Mouse (Mus musculus) liver, adult 2 months (tissue): ENCODE data around the gene Map3k11. TPM values are rescaled to one million over a fixed set of nuclear protein-coding genes. Genes with fewer than 3 reads are reported as not detected.
"Not testable (repeated sequence)": the region's sequence is repeated elsewhere in the genome, so short reads cannot be mapped to it uniquely, and the experiment has no call there.

Source experiments
- DNase-seq: peaks from one replicate; pipeline ENCODE4 v3.0.0-alpha.2; 2011; ENCODE audit warnings: low read depth, low spot score; ENCODE audit errors: extremely low read depth
- H3K27ac ChIP-seq: fragments of 200-500 bp; replicated peaks from 2 replicates; pipeline ENCODE4 v1.5.1; 2012; ENCODE audit warnings: low read depth, mild to moderate bottlenecking, control low read depth, inconsistent platforms, low read length; ENCODE audit not compliant: insufficient read depth
- H3K27me3 ChIP-seq: fragments of 200-500 bp; 2 replicates; pipeline ENCODE4 v1.6.1; 2012; ENCODE audit warnings: mild to moderate bottlenecking, moderate library complexity, low read length, inconsistent platforms; ENCODE audit not compliant: control insufficient read depth, insufficient read depth
- H3K36me3 ChIP-seq: fragments of 200-500 bp; 2 replicates; pipeline ENCODE4 v1.6.1; 2012; ENCODE audit warnings: low read length, inconsistent platforms; ENCODE audit not compliant: control insufficient read depth, insufficient read depth
- H3K4me1 ChIP-seq: fragments of 200-500 bp; 2 replicates; pipeline ENCODE4 v1.6.1; 2011; ENCODE audit warnings: low read length; ENCODE audit not compliant: control insufficient read depth, insufficient read depth
- H3K4me3 ChIP-seq: fragments of 200-500 bp; 2 replicates; pipeline ENCODE4 v1.5.1; 2011; ENCODE audit warnings: low read depth, mild to moderate bottlenecking, control low read depth, low read length, moderate library complexity; ENCODE audit not compliant: insufficient read depth
- H3K79me2 ChIP-seq: fragments of 200-500 bp; 2 replicates; pipeline ENCODE4 v1.6.1; 2012; ENCODE audit warnings: inconsistent platforms, mild to moderate bottlenecking, low read length, moderate library complexity; ENCODE audit not compliant: control insufficient read depth, insufficient read depth
- H3K9ac ChIP-seq: fragments of 200-500 bp; 2 replicates; pipeline ENCODE4 v1.6.1; 2012; ENCODE audit warnings: low read depth, mild to moderate bottlenecking, control low read depth, inconsistent platforms, low read length
- CTCF ChIP-seq: fragments of 200-500 bp; IDR thresholded peaks from 2 replicates; pipeline ENCODE4 v1.5.1; 2011; ENCODE audit warnings: low read depth, low read length, control low read depth
- POLR2A ChIP-seq: fragments of 200-500 bp; IDR thresholded peaks from 2 replicates; pipeline ENCODE4 v1.6.1; 2011; ENCODE audit warnings: low read length, control low read depth; ENCODE audit not compliant: insufficient read depth; ENCODE audit errors: extremely low read depth
- WGBS: fragments of 180-500 bp; shearing (Covaris S2); methylation state at CpG from one replicate; pipeline ENCODE4 v1.1.7; 2018; 5-methylcytosine and 5-hydroxymethylcytosine counted together
- polyA plus RNA-seq: library from polyadenylated mRNA; depleted of rRNA; stranded (reverse); fragments of >200 nt; gene quantifications from 2 replicates; pipeline ENCODE4 v1.2.3, GENCODE M21; 2012
- total RNA-seq: library from RNA; depleted of rRNA; stranded (reverse); fragments of >200 nt; gene quantifications from 2 replicates; pipeline ENCODE4 v1.2.3, GENCODE M21; 2014

The Map3k11 gene
- total and polyA plus RNA-seq, 2 experiments, result 10.2 to 53.6 TPM

DNA sequence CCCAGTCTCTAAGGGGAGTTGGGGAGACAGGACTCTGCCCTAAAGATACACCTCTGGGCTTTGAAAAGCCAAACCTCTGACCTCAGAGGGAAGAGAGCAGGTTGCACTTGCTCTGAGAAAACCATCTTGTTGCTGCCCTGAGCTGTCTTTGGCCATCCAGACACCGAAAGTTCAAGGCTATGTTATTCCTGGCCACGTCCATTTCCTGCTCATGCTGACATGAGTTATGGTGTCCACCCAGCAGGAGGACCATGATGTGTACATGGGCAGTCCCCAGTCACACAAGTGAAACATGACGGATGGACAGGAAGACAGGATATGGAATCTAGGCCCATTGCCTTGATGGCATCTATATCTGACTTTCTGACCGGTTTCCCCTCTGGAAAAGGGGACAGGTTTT lies 8.1 kb upstream of the Map3k11 start:
- Histone ChIP-seq H3K79me2 (no peaks in the 10 kb centered on the region), H3K27me3 (no peaks in the 10 kb centered on the region), H3K9ac (no peak overlapping the region), H3K4me1 (no peaks in the 10 kb centered on the region), H3K36me3 (peaks cover 12% of the 10 kb centered on the region; the same call in 1 of the 2 replicates), H3K4me3 (no peak overlapping the region), H3K27ac (no peak overlapping the region)
- WGBS, result 82% methylated on average over 4 of the region's 4 CpGs
- no peak for DNase-seq
- TF ChIP-seq POLR2A (no peak), CTCF (no peak)

DNA sequence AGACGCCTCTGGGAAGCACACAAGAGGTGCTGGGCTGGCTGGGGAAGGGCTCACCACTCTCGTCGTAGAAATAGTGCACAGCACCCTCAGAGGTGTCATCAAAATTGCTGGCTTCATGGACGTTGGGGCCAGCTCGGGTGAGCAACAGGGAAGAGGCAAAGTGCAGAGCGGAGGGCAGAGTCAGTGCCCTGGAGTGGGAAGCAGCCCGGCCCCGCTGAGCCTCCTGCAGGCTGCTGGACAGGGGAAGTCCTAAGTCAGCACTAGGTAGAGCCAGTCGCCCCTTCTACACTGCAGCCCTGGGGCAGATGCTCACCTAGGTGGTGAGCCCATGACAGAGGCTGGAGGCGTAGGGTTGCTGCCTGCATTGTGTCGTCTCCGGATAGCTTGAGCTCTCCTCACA lies 4.3 kb upstream of the Map3k11 start:
- no peaks in the 10 kb centered on the region for H3K27me3 ChIP-seq
- H3K9ac ChIP-seq, result no peak overlapping the region
- WGBS, result 93% methylated on average over 12 of the region's 12 CpGs
- TF ChIP-seq POLR2A (no peak), CTCF (no peak)
- peaks cover 7% of the 10 kb centered on the region for H3K36me3 ChIP-seq
- no peak overlapping the region for H3K27ac ChIP-seq
- H3K79me2 ChIP-seq, result no peaks in the 10 kb centered on the region
- no peak overlapping the region for H3K4me3 ChIP-seq
- no peak for DNase-seq
- peaks cover 6% of the 10 kb centered on the region for H3K4me1 ChIP-seq

DNA sequence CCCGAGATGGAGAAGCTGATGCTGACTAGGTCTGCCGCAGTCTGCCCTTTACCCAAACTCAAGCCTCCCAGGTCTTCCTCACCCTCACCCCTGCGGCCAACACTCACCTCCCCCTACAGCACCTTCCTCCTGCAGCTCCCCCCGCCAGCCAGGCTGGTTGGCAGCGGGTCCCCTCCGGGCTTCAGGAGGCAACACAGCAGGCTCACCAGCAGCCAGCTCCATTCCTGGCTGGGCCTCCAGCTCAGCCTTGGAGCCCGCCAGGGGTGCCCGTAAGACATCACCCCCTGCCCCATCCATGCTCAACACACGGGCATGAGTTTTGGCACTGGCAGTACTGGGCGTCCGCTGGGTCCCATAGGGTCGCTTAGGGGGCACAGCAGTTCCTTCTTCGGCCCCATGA lies 3.6 kb upstream of the Map3k11 start:
- H3K79me2 ChIP-seq, result peaks cover 3% of the 10 kb centered on the region
- H3K4me1 ChIP-seq, result peaks cover 6% of the 10 kb centered on the region
- H3K27me3 ChIP-seq, result no peaks in the 10 kb centered on the region
- DNase-seq, result no peak
- no peak overlapping the region for H3K27ac ChIP-seq
- H3K4me3 ChIP-seq, result no peak overlapping the region
- 94% methylated on average over 13 of the region's 13 CpGs for WGBS
- H3K36me3 ChIP-seq, result peaks cover 7% of the 10 kb centered on the region
- no peak for TF ChIP-seq POLR2A
- no peak overlapping the region for H3K9ac ChIP-seq

DNA sequence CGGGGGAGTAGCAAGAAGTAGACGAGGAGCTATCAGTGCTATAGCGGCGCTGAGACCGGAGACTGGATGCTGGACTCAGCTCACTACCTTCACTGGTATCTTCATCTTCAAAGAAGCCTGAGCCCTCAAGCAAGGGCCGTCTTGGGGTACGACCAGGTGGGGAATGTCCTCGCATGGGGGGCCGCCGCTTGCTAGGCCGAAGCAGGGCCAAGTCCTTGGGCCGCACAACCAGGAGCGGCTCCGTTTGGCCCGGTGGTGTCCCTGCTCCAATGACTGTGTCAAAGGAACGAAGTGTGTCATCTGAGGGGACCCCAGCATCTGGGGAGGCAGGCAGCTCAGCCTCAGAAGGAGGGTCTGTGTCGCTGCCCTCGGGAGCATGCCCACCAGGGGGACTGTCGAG lies 3.1 kb upstream of the Map3k11 start:
- 97% methylated on average over 19 of the region's 19 CpGs for WGBS
- DNase-seq, result no peak
- no peak for TF ChIP-seq POLR2A
- no peak for TF ChIP-seq CTCF
- peaks cover 7% of the 10 kb centered on the region for H3K4me1 ChIP-seq
- H3K79me2 ChIP-seq, result peaks cover 8% of the 10 kb centered on the region
- H3K36me3 ChIP-seq, result peaks cover 7% of the 10 kb centered on the region
- no peaks in the 10 kb centered on the region for H3K27me3 ChIP-seq
- H3K27ac ChIP-seq, result no peak overlapping the region
- H3K9ac ChIP-seq, result no peak overlapping the region
- no peak overlapping the region for H3K4me3 ChIP-seq

DNA sequence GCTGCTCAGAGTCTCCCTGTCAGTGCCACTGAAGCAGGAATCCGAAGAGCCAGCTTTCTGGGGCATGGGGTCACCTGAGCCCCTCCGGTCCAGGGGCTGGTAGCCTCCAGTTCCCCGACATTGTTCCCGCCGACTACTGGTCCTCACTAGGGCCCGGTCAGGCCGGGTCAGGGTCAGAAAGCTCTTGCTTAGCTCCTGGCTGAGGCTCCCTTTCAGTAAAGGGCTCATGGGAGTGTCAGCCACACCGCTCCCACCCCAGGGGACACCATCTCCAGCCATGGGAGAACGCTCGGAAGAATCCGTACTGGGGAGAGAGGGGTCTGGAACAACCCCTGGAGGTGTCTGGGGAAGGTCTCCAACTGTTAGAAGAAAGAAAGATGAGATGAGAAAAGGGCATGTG lies 2.7 kb upstream of the Map3k11 start:
- Histone ChIP-seq H3K4me1 (peaks cover 11% of the 10 kb centered on the region), H3K9ac (no peak overlapping the region), H3K27ac (no peak overlapping the region), H3K4me3 (no peak overlapping the region), H3K27me3 (no peaks in the 10 kb centered on the region), H3K79me2 (peaks cover 12% of the 10 kb centered on the region), H3K36me3 (peaks cover 6% of the 10 kb centered on the region)
- WGBS, result 96% methylated on average over 11 of the region's 11 CpGs
- DNase-seq, result no peak
- TF ChIP-seq POLR2A (no peak), CTCF (no peak)

DNA sequence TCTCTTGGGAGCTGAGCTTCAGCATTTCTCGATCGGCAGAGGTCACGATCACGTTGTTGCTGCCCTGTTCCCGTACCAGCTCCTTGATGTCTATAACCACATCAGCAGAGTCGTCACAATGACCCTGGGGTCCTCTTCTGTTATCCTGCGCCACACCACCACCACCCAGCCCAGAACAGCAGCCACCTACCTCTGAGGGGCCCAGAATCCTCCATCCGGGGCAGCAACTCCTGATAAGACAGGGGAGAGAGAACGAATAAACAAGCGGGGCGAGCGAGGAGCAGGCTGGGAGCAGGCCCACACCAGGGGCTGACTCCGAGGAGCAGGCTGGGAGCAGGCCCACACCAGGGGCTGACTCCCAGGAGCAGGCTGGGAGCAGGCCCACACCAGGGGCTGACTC lies 2.1 kb upstream of the Map3k11 start:
- H3K9ac ChIP-seq, result no peak overlapping the region
- TF ChIP-seq CTCF (no peak), POLR2A (no peak)
- no peaks in the 10 kb centered on the region for H3K27me3 ChIP-seq
- no peak for DNase-seq
- H3K79me2 ChIP-seq, result peaks cover 18% of the 10 kb centered on the region
- peaks cover 17% of the 10 kb centered on the region for H3K4me1 ChIP-seq
- 92% methylated on average over 13 of the region's 13 CpGs for WGBS
- H3K27ac ChIP-seq, result no peak overlapping the region
- peaks cover 5% of the 10 kb centered on the region; the same call in 1 of the 2 replicates for H3K36me3 ChIP-seq
- H3K4me3 ChIP-seq, result no peak overlapping the region

DNA sequence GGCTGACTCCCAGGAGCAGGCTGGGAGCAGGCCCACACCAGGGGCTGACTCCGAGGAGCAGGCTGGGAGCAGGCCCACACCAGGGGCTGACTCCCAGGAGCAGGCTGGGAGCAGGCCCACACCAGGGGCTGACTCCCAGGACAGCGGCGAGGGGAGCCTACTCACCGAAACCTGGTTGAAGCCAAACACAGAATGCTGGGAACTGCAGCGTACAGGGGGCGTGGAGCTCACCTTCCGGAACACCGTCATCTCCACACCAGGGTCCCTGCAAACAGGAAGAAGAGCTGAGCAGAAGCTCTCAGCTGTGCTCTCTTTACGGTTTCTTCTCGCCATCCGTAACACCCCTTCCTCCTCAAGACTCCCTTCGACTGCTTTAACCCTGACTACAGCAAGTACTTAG lies 1.6 kb upstream of the Map3k11 start:
- H3K27ac ChIP-seq, DNase-seq, H3K36me3 ChIP-seq, H3K4me3 ChIP-seq, H3K9ac ChIP-seq, H3K27me3 ChIP-seq: not testable (repeated sequence)
- peaks cover 20% of the 10 kb centered on the region for H3K4me1 ChIP-seq
- H3K79me2 ChIP-seq, result peaks cover 23% of the 10 kb centered on the region
- 94% methylated on average over 12 of the region's 12 CpGs for WGBS
